Mouse (Mus musculus) right cerebral cortex, postnatal 10 days (tissue): Measurements from ENCODE around the gene Bloc1s6.

ENCODE experiments used
- DNase-seq, 2 experiments: peaks; one replicate each; pipeline ENCODE4 v3.0.0; 2021; ENCODE audit warnings: low spot score in 2 of 2

The Bloc1s6 gene

DNA sequence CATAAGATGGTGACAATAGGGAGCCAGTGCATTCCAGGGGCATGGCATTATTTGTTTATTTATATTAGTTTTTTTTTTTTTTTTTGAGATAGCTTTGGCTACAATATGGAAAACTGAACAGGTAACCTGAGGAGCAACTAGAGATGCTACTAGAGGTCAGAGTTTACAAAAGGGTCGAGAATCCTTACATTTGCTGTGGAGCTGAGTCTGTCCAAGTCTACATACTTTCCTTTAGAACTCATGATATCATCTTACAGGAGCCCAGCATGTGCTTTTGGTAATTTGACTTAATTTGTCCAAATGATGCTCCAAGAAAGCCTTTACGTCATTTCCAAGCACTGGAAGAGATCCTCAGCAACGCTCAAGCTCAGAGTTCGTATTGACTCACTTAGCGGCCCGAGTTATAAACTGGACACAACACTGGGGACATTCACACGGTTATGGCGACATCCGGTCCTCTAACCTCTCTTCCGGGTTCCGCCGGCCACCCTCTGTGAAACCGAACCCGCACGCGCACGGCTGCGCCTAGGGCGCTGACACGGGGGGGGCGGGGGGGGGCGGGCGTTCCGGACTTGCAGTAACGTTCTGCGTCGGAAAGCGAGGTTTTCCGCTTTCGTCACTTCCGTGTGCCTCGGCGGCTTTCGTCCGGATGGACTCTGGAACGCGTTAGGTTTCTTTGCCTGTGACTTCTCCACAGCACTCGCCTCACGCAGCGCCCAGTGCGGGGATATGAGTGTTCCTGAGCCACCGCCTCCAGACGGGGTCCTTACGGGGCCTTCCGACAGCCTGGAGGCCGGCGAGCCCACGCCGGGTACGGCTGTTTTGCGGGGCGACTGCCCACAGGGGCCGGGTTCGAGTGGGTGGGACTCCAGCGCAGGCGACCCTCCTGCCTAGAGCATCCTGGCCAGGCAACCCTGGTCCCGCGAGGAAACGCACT, at the start of gene Bloc1s6:
Bloc1s6 (plus strand) TSS at position 610 of the 937 bp plus-strand sequence.
- peak; percentile 96 for DNase-seq

DNA sequence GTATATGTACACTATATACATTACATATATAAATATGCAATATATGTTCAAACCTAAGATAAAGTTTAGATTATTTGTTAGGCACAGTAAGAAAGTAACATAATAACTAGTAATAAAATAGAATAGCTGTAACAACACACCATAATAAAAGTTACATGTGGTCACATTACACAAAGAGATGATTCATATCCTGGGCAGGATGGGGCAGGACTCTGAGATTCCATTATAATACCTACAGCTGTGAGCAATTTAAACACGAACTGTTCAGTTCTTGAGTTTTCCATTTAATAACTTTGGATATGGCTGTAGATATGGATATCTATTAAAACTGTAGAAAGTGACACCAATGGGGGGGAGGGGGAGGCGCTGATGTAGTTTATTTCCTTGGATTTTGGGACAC, 40.8 kb upstream of the Bloc1s6 start:
- DNase-seq = no peak

DNA sequence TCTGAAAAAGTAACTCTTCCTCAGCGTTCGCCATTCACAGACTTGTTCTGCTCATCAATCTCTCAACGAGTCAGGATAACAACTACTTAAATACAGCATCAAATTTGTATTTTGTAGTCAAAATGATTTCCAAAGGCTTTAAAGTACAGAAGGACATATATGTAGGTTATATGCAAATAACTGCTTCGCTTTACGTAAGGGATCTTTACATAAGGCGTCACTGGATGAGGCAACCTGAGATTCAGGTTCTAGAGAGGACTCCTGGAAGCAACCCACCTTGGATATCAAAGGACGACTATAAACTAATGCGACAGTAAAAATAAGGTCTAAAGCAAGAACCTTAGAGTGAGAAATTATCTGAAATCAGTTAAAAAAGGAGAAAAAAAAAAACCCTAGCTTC, 37.3 kb upstream of the Bloc1s6 start:
- no peak for DNase-seq

DNA sequence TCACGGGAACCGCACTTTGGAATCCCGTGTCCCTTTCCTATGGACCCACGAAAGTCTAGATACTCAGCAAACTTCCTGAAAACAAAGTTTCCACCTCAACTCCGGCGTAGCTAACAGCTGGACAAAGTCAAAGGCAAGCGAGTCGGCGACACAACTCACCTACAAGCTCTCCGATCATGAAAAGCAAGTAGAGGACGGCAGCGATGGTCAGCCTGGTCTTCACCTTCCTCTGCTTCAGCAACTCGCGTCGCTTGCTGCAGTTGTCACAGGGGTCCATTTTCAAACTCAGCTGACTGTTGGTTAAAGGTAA, 36.5 kb upstream of the Bloc1s6 start:
- no peak for DNase-seq

DNA sequence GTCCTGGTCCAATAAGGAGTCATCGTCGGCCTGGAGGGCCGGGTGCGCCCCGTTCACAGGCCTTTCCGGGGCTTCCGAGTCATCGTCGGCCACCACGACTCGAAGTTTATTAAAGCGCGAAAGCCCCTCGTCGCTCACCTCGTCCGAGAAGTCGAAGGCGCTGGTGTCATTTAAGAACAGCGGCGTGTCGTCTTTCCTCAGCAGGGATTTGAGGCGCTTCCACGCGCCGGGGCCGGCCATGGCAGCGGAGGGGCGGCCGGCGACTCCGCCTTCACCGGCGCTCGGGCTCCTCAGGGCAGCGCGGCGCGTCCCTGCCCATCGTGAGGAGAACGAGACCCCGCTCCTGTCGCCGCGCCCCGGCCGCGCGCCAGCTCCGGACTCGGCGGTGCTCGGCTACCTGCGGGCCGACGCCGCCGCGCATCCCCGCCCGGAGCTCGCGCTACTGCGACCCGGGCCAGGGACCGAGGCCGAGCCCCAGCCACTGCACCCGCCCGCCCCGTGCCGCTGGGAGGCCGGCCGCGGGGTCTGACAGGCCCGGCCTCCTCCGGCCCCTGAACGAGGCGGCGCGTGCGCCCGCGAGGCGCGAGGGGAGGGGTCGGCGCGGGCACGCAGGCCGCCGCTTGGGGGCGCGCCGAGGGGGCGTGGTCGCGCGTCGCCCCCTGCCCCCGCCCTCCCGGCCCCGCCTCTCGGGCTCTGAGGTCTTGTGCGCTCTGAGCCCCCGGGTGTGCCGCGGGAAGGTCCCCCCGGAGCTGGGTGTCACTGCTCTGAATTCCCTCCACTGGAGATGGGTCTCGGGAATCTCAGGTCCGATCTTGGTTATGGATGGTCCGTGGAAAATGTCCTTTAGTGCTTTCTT, 35.9 kb upstream of the Bloc1s6 start, which contains the start of gene Slc30a4:
Slc30a4 (minus strand) TSS at position 483 of the 856 bp plus-strand sequence.
- peak; percentile 74 to 83 for DNase-seq

DNA sequence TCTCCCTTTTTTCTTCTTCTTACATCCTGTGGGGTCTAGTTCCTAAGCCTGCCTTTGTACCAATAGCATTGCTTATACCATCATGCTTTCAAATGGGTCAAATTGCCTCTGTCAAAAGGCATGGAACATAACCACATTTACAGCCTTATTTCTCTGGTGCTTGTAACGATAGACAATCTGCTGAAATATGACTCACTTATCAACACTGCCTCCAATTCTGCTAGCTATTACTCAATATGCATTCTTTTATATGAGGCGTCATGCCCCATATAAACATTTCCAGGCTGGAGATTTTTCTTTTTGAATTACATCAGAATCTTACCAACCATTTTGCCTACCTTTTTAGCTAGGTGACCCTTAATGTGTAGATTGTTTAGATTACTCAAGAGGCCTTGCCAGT, 33.7 kb upstream of the Bloc1s6 start:
- DNase-seq = no peak

DNA sequence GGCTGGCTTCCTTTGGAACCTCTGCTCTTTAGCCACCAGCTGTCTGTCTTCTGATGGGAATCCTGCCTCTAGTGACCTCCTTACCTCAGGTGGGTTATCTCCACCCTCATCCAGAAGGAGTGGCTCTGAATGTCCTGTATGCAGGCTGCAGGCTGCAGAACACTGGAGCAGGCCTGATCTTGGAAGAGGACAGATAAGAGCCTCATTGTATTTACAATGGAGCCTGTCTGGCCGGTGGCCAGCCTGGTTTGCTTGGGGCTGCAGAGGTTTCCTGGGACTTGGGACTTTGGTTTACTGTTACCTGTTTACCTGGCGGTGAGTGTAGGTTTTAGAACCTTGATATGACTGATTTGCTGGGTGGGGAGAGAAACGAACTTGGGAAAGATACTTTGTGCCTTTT, 30.2 kb upstream of the Bloc1s6 start:
- no peak for DNase-seq

DNA sequence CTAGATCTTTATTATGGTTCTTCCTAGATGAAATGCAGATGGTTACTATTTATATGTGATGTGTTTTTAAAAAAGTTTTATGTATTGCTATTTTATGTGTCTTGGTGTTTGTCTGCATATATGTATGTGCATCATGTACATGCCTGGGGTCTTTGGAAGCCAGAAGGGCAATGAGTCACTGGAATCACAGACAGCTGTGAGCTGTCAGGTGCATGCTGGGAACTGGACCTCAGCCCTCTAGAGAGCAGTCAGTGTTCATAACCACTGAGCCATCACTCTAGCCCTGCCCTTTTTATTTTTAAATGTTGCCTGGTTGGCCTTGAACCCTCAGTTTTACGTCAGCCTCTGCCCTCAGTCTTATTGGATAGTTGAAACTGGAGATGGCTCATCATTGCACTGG, 29.1 kb upstream of the Bloc1s6 start:
- no peak for DNase-seq

DNA sequence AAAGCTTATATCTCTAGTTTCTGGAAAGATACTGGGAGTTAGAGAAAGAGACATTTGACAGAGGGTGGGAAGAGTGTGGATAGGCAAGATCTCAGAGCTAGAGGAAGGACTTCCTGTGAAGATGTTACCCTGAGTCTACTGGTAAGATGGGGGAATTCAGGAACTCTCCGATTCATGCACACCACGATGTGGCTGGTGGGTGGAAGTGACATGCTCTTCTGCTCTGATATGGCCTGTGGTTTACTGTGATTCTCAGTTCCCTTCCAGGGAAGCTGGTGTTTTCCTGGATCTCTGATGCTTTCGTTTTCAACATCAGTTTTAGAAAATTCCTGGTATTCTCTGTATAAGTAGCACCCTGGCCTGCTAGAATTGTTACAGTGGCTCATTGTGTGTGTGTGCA, 26.4 kb upstream of the Bloc1s6 start:
- DNase-seq = no peak

DNA sequence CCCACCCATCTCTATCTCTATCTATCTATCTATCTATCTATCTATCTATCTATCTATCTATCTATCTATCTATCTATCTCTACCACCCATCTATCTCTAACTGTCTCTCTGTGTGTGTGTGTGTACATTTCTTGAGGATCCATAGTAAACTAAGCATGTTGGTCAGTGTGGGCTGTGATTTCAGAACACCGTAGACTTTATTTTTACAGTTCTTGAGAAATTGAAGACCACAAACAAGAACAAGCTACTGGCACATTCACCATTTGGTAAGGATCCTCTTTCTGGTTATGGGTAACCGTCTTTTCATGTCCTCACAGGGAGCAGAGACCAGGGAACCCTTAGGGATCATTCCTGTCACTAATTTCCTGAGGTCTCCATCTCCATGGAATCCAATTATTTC, 25.5 kb upstream of the Bloc1s6 start:
- DNase-seq = no peak

DNA sequence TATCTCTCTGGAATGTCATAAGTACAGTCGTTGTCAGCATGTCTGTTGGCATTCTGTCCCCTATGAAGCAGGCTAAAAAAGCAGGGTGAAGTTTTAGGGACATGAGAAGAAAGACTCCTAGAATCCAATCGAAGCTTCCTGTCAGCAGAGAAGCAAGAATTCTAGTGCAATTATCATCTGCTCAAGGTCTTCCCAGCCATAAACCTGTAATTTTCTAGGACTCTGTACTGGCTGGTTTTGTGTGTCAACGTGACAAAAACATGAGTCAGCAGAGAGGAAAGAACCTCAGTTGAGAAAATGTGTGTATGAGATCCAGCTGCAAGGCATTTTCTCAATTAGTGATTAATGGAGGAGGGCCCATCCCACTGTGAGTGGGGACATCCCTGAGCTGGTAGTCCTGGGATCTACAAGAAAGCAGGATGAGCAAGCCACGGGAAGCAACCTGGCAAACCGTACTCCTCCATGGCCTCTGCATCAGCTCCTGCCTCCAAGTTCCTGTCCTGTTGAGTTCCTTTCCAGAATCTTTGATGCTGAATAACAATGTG, 23.1 kb upstream of the Bloc1s6 start:
- DNase-seq = no peak

DNA sequence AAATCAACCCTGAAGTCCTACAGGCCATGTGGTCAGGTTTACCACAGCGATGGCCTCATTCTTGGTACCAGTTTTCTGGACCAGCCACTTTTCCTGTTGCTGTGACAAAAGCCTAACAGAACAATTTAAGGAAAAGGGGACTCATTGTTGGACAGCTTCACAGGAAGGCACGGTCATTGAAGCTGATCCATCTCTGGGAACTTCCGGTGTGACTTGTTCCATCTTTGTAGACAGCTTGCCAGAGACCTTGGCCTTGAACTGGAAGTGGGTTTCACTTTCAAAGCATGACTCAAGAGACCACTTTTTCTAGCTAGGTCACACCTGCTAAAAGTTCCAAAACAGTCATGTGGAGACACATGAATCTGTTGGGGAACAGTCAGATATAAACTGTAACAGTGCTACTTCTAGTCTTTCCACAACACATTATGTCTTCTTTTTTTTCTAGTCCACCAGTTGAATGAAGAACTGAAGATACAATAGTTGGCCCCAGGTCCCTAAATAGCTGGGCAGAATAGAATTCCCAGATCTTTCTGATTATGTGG, 21.9 kb upstream of the Bloc1s6 start:
- no peak for DNase-seq

DNA sequence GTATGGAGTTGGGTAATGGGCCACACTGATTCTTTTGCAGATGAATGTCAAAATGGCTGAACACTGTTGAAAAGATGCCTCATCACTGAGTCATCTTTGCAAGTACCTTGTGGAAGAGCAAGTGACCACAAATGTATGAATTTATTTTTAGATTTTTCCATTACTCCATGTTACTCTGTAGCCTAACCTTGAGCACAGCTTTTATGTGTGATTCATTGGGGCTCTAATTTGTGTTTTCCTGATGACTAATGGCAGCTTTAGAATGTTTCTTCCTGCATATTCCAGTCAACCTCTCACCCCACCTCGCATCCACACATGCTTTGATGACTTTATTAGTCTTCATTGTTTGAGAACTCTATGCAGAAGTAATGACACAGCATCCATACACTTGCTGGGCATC, 19.1 kb upstream of the Bloc1s6 start:
- no peak for DNase-seq

DNA sequence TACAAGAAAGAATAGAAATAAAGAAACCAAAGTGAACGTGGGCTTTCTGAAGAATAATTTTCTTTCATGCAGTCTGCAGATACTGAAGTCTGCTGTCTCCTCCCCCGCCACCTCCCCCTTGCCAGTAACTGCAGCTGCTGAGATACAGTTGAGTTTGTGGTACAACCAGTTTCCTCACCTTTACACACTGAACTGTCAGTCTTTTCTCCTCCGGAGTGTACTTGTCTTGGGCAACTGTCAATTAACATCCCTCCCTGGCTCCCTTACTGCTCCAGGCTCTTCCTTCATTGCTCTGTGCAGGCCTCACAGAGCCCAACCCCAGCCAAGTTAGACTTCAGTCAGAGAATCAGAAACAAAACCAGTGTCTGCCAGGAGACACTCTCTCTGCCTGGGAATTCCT, 17.7 kb upstream of the Bloc1s6 start:
- DNase-seq = no peak

DNA sequence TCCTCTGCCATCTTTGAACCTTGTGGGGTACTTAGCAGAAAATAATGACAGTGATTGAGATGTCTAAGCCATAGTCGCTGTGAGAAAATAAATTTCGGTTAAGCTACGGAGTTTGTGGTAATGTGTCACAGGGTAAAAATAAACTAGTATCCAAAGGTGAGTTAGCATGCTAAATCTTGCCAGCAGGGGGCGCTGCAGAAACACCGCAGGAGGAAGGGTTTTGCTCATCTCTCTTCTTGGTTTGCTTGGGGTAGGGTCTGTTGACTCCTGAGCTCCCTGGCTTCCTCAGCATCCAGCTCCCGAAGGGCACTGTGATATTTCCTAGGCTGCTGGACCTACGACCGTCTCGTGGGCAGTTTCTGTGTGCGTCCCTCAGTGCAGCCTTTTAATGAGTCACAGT, 12.7 kb upstream of the Bloc1s6 start:
- DNase-seq = no peak

DNA sequence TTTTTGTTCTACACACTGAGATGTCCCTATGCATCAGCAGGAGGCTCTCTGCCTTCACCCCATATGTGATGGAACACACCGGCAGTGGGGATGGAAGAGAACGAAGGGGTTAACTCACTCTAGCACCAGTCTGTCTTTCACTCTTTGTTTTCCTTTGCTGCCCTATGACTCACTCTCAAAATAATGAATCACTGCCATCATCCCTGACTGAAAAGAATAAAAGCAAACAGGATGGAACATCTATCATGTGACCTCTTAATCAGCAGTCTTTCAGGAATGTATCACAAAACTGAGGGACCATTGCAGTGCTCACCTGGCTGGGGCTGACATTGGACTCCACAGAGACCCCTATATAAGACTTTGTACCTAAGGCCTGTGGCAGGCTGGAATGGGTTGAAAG, 6.8 kb upstream of the Bloc1s6 start:
- DNase-seq = no peak

DNA sequence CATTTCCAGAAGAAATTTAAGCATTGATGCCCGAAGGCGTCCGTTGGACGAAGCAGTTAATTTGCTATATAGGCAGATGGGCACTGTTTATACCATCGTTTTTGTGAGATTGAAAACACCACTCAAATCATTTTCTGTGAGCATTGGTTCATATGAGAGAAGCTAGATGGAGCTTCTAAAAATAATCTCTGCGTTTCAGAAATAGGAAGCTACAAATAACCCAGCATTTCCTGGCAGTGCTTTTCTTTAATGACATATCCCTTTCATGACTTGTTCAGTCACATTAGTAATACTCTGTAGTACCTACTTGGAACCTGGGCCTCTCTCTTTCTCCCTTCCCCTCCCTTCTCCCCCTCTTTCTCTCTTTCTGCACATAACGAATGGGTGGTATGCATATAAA, 720 bp downstream of the Bloc1s6 start:
- DNase-seq = no peak

DNA sequence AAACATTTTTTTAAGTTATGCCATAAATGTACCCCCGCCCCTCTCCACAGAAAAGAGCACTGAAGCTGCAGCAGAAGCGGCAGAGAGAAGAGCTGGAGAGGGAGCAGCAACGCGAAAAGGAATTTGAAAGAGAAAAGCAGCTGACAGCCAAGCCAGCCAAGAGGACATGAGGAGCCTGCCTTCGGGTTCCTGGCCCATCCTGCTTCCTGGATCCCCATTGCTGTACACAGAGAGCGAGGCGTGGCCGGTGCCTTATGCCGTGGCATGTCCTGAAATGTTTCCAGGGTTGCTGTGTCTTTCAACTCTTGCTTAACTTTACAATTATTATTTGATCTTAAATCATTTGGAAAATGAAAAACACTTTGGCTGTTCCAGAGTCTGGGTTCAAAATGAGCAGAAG, 8.2 kb downstream of the Bloc1s6 start:
- no peak for DNase-seq

DNA sequence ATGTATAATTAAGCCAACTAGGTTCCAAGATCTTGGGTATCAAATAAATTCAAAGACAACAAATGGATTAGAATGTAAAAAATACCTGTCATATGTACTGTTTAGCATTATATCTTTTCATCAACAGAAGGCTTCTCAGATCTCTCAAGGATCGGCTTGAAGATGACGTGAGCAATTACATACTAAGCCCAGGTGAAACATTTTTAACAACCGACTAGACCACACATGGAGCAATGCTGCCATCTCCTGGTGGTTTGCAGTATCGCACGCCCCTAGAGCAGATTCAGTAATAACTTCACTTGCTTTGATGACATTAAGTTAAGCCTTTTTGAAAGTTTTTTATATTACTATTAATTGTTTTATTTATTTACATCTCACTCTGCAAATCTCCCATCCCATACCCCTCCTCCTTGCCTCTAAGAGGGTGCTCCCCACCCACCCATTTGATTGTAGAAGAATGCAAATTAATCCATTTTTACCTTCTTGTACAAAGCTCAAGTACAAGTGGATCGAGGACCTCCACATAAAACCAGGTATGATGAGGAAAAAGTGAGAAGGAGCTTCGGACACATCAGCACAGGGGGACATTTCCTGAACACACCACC, 15.5 kb downstream of the Bloc1s6 start:
- DNase-seq = peak; percentile 57 to 70

DNA sequence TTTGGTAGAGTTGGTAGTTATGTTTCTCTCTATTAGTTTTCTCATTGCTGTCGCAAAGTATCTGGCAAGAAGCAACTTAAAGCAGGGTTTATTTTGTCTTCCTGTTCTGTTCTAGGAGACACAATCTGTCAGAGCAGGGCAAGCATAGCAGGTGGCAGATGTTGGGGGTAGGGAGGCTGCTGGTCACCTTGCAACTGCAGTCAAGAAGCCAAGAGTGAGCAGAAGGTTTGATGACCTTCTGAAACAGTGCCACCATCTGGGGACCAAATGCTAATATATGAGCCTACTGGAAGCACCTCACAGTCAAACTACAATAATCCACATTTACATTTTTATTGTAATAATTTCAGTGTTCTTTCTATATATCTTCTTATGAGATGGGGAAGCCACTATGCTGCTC, 21.5 kb downstream of the Bloc1s6 start:
- DNase-seq = no peak

DNA sequence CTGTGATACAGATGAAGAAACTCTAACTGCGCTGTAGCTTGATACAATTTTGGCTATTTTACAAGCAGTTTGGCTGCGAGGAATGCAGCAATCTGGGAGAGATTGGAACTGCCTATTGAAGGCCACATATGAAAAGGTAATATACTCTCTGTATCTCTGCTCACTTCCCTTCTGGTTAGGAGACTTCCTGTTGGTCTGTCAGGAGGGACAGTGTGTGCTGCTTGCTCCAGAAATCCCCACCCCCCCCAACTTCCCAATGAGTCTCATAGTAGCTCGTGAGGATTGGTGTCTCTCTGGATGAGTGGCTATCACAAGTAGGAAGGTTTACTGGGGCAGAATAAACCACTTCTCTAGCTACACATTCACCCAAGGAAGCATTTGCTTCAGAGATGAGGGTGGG, 24.7 kb downstream of the Bloc1s6 start:
- DNase-seq = no peak

DNA sequence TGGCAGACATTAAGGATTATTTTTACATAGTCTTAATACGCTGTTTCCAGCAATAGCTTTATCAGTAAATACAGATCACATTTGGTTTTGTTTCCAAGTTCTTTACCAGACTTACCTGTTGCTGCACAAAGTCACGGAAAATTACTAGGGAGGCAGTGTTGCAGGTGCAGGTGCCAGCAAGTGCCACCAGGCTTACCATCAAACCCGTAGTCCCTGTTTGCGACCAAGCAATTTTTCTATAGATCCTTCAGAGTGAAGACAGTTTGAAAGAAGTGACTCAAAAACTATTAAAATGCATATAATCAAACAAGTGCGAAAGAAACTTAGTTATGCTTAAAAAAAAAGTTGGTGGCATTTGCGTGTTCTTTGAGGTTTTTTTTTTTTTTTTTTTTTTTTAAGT, 26.2 kb downstream of the Bloc1s6 start:
- no peak for DNase-seq
